Mouse (Mus musculus): ENCODE measurements around the gene Synj2. TPM values are rescaled to one million over a fixed set of nuclear protein-coding genes. Genes with fewer than 3 reads are reported as not detected.
"Not testable (repeated sequence)": the region's sequence is repeated elsewhere in the genome, so short reads cannot be mapped to it uniquely, and the experiment has no call there.

Gene Synj2
- polyA plus RNA-seq, 1 experiment from 2014 or later: 1.5 TPM

- no peaks in the 10 kb centered on the region for H3K36me3 ChIP-seq (ENCODE audit: control insufficient read depth, insufficient read depth, low read length)
- 65% methylated on average over 2 of the region's 2 CpGs for WGBS
- no peaks in the 10 kb centered on the region for H3K9me3 ChIP-seq (replicated peaks; ENCODE audit: control insufficient read depth, low read length, poor library complexity, severe bottlenecking)
- no peak overlapping the region for H3K9ac ChIP-seq (ENCODE audit: low read depth, low read length)
- H3K27ac ChIP-seq (ENCODE audit: low read length): no peak overlapping the region
- H3K4me2 ChIP-seq (ENCODE audit: low read length): no peak overlapping the region
- H3K4me1 ChIP-seq (ENCODE audit: control insufficient read depth, insufficient read depth, low read length): 0 out of 2 replicates have a peak, but pooled peaks cover 7% of the 10 kb centered on the region
- no peak for ATAC-seq
- H3K4me3 ChIP-seq (ENCODE audit: low read depth, low read length): no peak overlapping the region
- no peaks in the 10 kb centered on the region for H3K27me3 ChIP-seq (ENCODE audit: control insufficient read depth, insufficient read depth, low read depth, low read length)
These were observed 78.7 kb downstream of the Synj2 start for GRCm38 (mm10) chr17:6019776-6020175.

- Histone ChIP-seq H3K9me3 (replicated peaks; ENCODE audit: control insufficient read depth, low read length, poor library complexity, severe bottlenecking) (no peaks in the 10 kb centered on the region), H3K36me3 (ENCODE audit: control insufficient read depth, insufficient read depth, low read length) (no peaks in the 10 kb centered on the region), H3K4me3 (ENCODE audit: low read depth, low read length) (no peak overlapping the region), H3K4me1 (ENCODE audit: control insufficient read depth, insufficient read depth, low read length) (0 out of 2 replicates have a peak, but pooled peaks cover 7% of the 10 kb centered on the region), H3K27ac (ENCODE audit: low read length) (no peak overlapping the region), H3K27me3 (ENCODE audit: control insufficient read depth, insufficient read depth, low read depth, low read length) (no peaks in the 10 kb centered on the region), H3K4me2 (ENCODE audit: low read length) (peak overlapping the region; percentile 53; the same call in 1 of the 2 replicates), H3K9ac (ENCODE audit: low read depth, low read length) (no peak overlapping the region)
- no peak for ATAC-seq
- WGBS: 60% methylated on average over 7 of the region's 7 CpGs
These were observed 79.6 kb downstream of the Synj2 start for GRCm38 (mm10) chr17:6020636-6021035.

GRCm38 (mm10) chr17:6021374-6021789 lies 80.3 kb downstream of the Synj2 start:
- not testable (repeated sequence) for H3K9ac ChIP-seq (ENCODE audit: low read depth, low read length); H3K27ac ChIP-seq (ENCODE audit: low read length); H3K4me1 ChIP-seq (ENCODE audit: control insufficient read depth, insufficient read depth, low read length); H3K27me3 ChIP-seq (ENCODE audit: control insufficient read depth, insufficient read depth, low read depth, low read length); H3K9me3 ChIP-seq (replicated peaks; ENCODE audit: control insufficient read depth, low read length, poor library complexity, severe bottlenecking); H3K36me3 ChIP-seq (ENCODE audit: control insufficient read depth, insufficient read depth, low read length)
- Histone ChIP-seq H3K4me2 (ENCODE audit: low read length) (peak overlapping the region; percentile 53), H3K4me3 (ENCODE audit: low read depth, low read length) (peak overlapping the region; percentile 21; the same call in 1 of the 2 replicates)
- ATAC-seq: peak; percentile 79
- 41% methylated on average over 5 of the region's 5 CpGs for WGBS

GRCm38 (mm10) chr17:6025831-6026230 lies 84.8 kb downstream of the Synj2 start:
- 85% methylated on average over 7 of the region's 7 CpGs for WGBS
- Histone ChIP-seq H3K4me1 (ENCODE audit: control insufficient read depth, insufficient read depth, low read length) (0 out of 2 replicates have a peak, but pooled peaks cover 5% of the 10 kb centered on the region), H3K4me3 (ENCODE audit: low read depth, low read length) (no peak overlapping the region), H3K27me3 (ENCODE audit: control insufficient read depth, insufficient read depth, low read depth, low read length) (no peaks in the 10 kb centered on the region), H3K9ac (ENCODE audit: low read depth, low read length) (no peak overlapping the region), H3K9me3 (replicated peaks; ENCODE audit: control insufficient read depth, low read length, poor library complexity, severe bottlenecking) (no peaks in the 10 kb centered on the region), H3K27ac (ENCODE audit: low read length) (no peak overlapping the region), H3K36me3 (ENCODE audit: control insufficient read depth, insufficient read depth, low read length) (no peaks in the 10 kb centered on the region), H3K4me2 (ENCODE audit: low read length) (no peak overlapping the region)
- ATAC-seq: no peak

- no peak for ATAC-seq
- H3K4me1 ChIP-seq (ENCODE audit: control insufficient read depth, insufficient read depth, low read length): no peaks in the 10 kb centered on the region
- 37% methylated on average over 8 of the region's 8 CpGs for WGBS
- H3K9me3 ChIP-seq (replicated peaks; ENCODE audit: control insufficient read depth, low read length, poor library complexity, severe bottlenecking): no peaks in the 10 kb centered on the region
- H3K9ac ChIP-seq (ENCODE audit: low read depth, low read length): no peak overlapping the region
- no peak overlapping the region for H3K4me2 ChIP-seq (ENCODE audit: low read length)
- H3K27ac ChIP-seq (ENCODE audit: low read length): no peak overlapping the region
- no peaks in the 10 kb centered on the region for H3K36me3 ChIP-seq (ENCODE audit: control insufficient read depth, insufficient read depth, low read length)
- no peak overlapping the region for H3K4me3 ChIP-seq (ENCODE audit: low read depth, low read length)
- H3K27me3 ChIP-seq (ENCODE audit: control insufficient read depth, insufficient read depth, low read depth, low read length): no peaks in the 10 kb centered on the region
These were observed 94.6 kb downstream of the Synj2 start for GRCm38 (mm10) chr17:6035661-6036060.

- Histone ChIP-seq H3K27me3 (ENCODE audit: control insufficient read depth, insufficient read depth, low read depth, low read length) (no peaks in the 10 kb centered on the region), H3K4me3 (ENCODE audit: low read depth, low read length) (no peak overlapping the region), H3K36me3 (ENCODE audit: control insufficient read depth, insufficient read depth, low read length) (no peaks in the 10 kb centered on the region), H3K9me3 (replicated peaks; ENCODE audit: control insufficient read depth, low read length, poor library complexity, severe bottlenecking) (no peaks in the 10 kb centered on the region), H3K4me1 (ENCODE audit: control insufficient read depth, insufficient read depth, low read length) (no peaks in the 10 kb centered on the region), H3K9ac (ENCODE audit: low read depth, low read length) (no peak overlapping the region), H3K4me2 (ENCODE audit: low read length) (no peak overlapping the region), H3K27ac (ENCODE audit: low read length) (no peak overlapping the region)
- no peak for ATAC-seq
- 82% methylated on average over 8 of the region's 8 CpGs for WGBS
These were observed 95.4 kb downstream of the Synj2 start for GRCm38 (mm10) chr17:6036458-6036857.

GRCm38 (mm10) chr17:6036872-6037271 lies 95.8 kb downstream of the Synj2 start:
- Histone ChIP-seq H3K27me3 (ENCODE audit: control insufficient read depth, insufficient read depth, low read depth, low read length) (no peaks in the 10 kb centered on the region), H3K4me3 (ENCODE audit: low read depth, low read length) (no peak overlapping the region), H3K27ac (ENCODE audit: low read length) (no peak overlapping the region), H3K9ac (ENCODE audit: low read depth, low read length) (no peak overlapping the region), H3K4me2 (ENCODE audit: low read length) (no peak overlapping the region), H3K9me3 (replicated peaks; ENCODE audit: control insufficient read depth, low read length, poor library complexity, severe bottlenecking) (no peaks in the 10 kb centered on the region), H3K4me1 (ENCODE audit: control insufficient read depth, insufficient read depth, low read length) (no peaks in the 10 kb centered on the region), H3K36me3 (ENCODE audit: control insufficient read depth, insufficient read depth, low read length) (no peaks in the 10 kb centered on the region)
- 92% methylated on average over 11 of the region's 11 CpGs for WGBS
- no peak for ATAC-seq

- no peak overlapping the region for H3K27ac ChIP-seq (ENCODE audit: low read length)
- H3K27me3 ChIP-seq (ENCODE audit: control insufficient read depth, insufficient read depth, low read depth, low read length): no peaks in the 10 kb centered on the region
- no peaks in the 10 kb centered on the region for H3K9me3 ChIP-seq (replicated peaks; ENCODE audit: control insufficient read depth, low read length, poor library complexity, severe bottlenecking)
- H3K36me3 ChIP-seq (ENCODE audit: control insufficient read depth, insufficient read depth, low read length): no peaks in the 10 kb centered on the region
- no peak overlapping the region for H3K4me3 ChIP-seq (ENCODE audit: low read depth, low read length)
- 92% methylated on average over 10 of the region's 10 CpGs for WGBS
- ATAC-seq: no peak
- no peak overlapping the region for H3K4me2 ChIP-seq (ENCODE audit: low read length)
- no peaks in the 10 kb centered on the region for H3K4me1 ChIP-seq (ENCODE audit: control insufficient read depth, insufficient read depth, low read length)
- no peak overlapping the region for H3K9ac ChIP-seq (ENCODE audit: low read depth, low read length)
These were observed 96.4 kb downstream of the Synj2 start for GRCm38 (mm10) chr17:6037507-6037906.

GRCm38 (mm10) chr17:6052801-6053200 lies 111.7 kb downstream of the Synj2 start:
- H3K4me2 ChIP-seq (ENCODE audit: low read length): no peak overlapping the region
- no peak overlapping the region for H3K4me3 ChIP-seq (ENCODE audit: low read depth, low read length)
- no peak for ATAC-seq
- WGBS: 39% methylated on average over 4 of the region's 4 CpGs
- H3K9ac ChIP-seq (ENCODE audit: low read depth, low read length): no peak overlapping the region
- H3K9me3 ChIP-seq (replicated peaks; ENCODE audit: control insufficient read depth, low read length, poor library complexity, severe bottlenecking): no peaks in the 10 kb centered on the region
- H3K27ac ChIP-seq (ENCODE audit: low read length): no peak overlapping the region
- H3K4me1 ChIP-seq (ENCODE audit: control insufficient read depth, insufficient read depth, low read length): no peaks in the 10 kb centered on the region
- peaks cover 15% of the 10 kb centered on the region for H3K36me3 ChIP-seq (ENCODE audit: control insufficient read depth, insufficient read depth, low read length)
- H3K27me3 ChIP-seq (ENCODE audit: control insufficient read depth, insufficient read depth, low read depth, low read length): no peaks in the 10 kb centered on the region

Measured in midbrain, embryonic 16.5 days (tissue).